Mouse (Mus musculus) stomach, embryonic 14.5 days (tissue): ENCODE results near the gene Cul7. TPM values are rescaled to one million over a fixed set of nuclear protein-coding genes. Genes with fewer than 3 reads are reported as not detected.
A peak's percentile ranks its signal among the peaks of the same experiment; 100 is the strongest.

ENCODE experiments used
- ATAC-seq: fragments of 200-750 bp; cut with Nextera tagmentation; 2 replicates; pipeline ENCODE4 v1.8.0; 2017; ENCODE audit warnings: low read depth, moderate TSS enrichment; ENCODE audit not compliant: insufficient number of reproducible peaks, insufficient read depth, low FRiP score
- H3K27ac ChIP-seq: fragments of 300-500 bp; sonication (generic); 2 replicates; pipeline ENCODE4 v1.5.1; 2014; ENCODE audit warnings: mild to moderate bottlenecking, low read length, moderate library complexity, mixed read lengths
- H3K27me3 ChIP-seq: fragments of 300-500 bp; sonication (generic); 2 replicates; pipeline ENCODE4 v1.6.1; 2014; ENCODE audit warnings: low read length, control low read depth, mixed read lengths; ENCODE audit not compliant: control insufficient read depth, insufficient read depth
- H3K36me3 ChIP-seq: fragments of 300-500 bp; sonication (generic); 2 replicates; pipeline ENCODE4 v1.6.1; 2014; ENCODE audit warnings: mild to moderate bottlenecking, control low read depth, low read length, moderate library complexity, mixed read lengths; ENCODE audit not compliant: control insufficient read depth, insufficient read depth
- H3K4me1 ChIP-seq: fragments of 300-500 bp; sonication (generic); 2 replicates; pipeline ENCODE4 v1.6.1; 2014; ENCODE audit warnings: low read length, control low read depth, mixed read lengths; ENCODE audit not compliant: control insufficient read depth, insufficient read depth
- H3K4me2 ChIP-seq: fragments of 300-500 bp; sonication (generic); replicated peaks from 2 replicates; pipeline ENCODE4 v1.6.1; 2014; ENCODE audit warnings: low read depth, low read length, control low read depth
- H3K4me3 ChIP-seq: fragments of 300-500 bp; sonication (generic); 2 replicates; pipeline ENCODE4 v1.5.1; 2014; ENCODE audit warnings: low read depth, low read length, control low read depth
- H3K9ac ChIP-seq: fragments of 300-500 bp; sonication (generic); replicated peaks from 2 replicates; pipeline ENCODE4 v1.6.1; 2014; ENCODE audit warnings: low read depth, mild to moderate bottlenecking, control low read depth, low read length, moderate library complexity, mixed read lengths
- H3K9me3 ChIP-seq: fragments of 300-500 bp; sonication (generic); 2 replicates; pipeline ENCODE4 v1.6.1; 2016; ENCODE audit warnings: low read depth, low read length, control low read depth; ENCODE audit not compliant: control insufficient read depth
- WGBS: fragments of 180-500 bp; shearing (Covaris S2); extraction: QIAGEN DNeasy Blood & Tissue Kit; methylation state at CpG from one replicate; pipeline ENCODE4 v1.1.7; 2014; 5-methylcytosine and 5-hydroxymethylcytosine counted together
- polyA plus RNA-seq: library from polyadenylated mRNA; unstranded; fragments of >200 nt; fragmentation: Nextera tagmentation; extraction: Ambion mirVana; gene quantifications from 2 replicates; pipeline ENCODE4 v1.2.1, GENCODE M21; 2014

Cul7 gene
- polyA plus RNA-seq, 1 experiment from 2014 or later, result 45.9 TPM

DNA sequence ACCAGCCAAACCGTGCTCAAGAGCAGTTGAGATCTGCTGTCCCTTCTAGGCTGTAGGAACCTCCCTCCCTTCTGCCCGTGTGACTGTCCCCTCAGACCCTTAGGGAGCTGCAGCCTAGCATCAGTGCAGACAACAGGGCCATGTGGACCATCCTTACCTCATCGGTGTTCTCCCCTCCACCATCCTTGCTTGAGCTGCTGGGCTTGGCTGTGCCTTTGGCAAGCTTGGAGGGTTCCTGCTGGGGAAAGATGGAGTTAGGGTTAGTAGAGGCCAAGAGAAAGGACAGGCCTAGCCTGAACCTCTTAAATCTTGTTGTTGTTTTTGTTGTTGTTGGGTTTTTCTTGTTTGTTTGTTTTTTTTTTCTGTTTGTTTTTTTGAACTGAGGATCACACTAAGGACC lies 49.8 kb downstream of the Cul7 start:
- no peak overlapping the region for H3K27ac ChIP-seq
- no peak overlapping the region for H3K9ac ChIP-seq
- no peak overlapping the region for H3K4me3 ChIP-seq
- H3K9me3 ChIP-seq, result no peaks in the 10 kb centered on the region
- H3K36me3 ChIP-seq, result peaks cover 11% of the 10 kb centered on the region; the same call in 1 of the 2 replicates
- no peak for ATAC-seq
- H3K4me1 ChIP-seq, result peaks cover 22% of the 10 kb centered on the region
- WGBS, result 86% methylated on average over 3 of the region's 3 CpGs
- H3K4me2 ChIP-seq, result no peak overlapping the region
- no peaks in the 10 kb centered on the region for H3K27me3 ChIP-seq

DNA sequence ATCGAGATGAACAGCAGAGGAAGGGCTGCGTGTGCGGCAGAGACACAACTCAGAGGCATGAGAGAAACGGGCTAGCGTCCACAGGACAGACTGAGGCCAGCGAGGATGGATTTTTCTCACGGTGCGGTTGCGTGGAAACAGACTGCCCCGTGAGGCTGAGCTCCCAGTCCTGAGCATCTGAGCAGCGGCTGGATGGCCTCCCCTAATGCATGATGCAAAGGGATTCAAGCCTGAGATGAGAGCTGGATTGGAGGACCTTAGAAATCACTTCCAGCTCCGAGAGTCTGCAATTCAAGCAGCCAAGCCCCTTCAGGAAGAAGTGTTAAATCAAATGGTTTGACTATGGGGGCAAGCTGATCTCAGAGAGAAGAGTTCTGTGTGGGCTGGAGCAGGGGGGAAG lies 51.4 kb downstream of the Cul7 start:
- no peaks in the 10 kb centered on the region for H3K9me3 ChIP-seq
- H3K4me2 ChIP-seq, result no peak overlapping the region
- H3K4me3 ChIP-seq, result no peak overlapping the region
- no peak overlapping the region for H3K27ac ChIP-seq
- WGBS, result 80% methylated on average over 12 of the region's 12 CpGs
- H3K4me1 ChIP-seq, result peaks cover 27% of the 10 kb centered on the region
- no peak overlapping the region for H3K9ac ChIP-seq
- no peak for ATAC-seq
- H3K36me3 ChIP-seq, result peaks cover 11% of the 10 kb centered on the region; the same call in 1 of the 2 replicates
- no peaks in the 10 kb centered on the region for H3K27me3 ChIP-seq

DNA sequence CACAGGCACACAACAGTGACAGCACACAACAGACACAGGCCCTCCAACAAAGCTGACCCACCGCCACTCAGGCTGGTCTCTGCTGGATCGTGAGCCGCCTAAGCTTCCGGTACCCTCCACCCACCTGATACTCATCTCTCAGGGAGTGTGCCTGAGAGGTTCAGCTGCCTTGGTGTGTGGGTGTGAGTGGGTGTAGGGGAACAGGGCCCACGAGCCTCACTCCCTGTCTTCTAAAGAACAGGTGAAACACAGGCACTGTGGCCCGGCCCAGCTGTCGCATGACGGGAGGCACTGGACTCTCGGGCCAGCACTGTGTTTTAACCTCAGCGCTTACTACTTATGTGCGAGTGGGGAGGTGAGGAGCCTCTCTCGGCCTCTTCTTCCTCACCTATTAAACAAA lies 52.0 kb downstream of the Cul7 start:
- no peaks in the 10 kb centered on the region for H3K27me3 ChIP-seq
- ATAC-seq, result no peak
- no peak overlapping the region for H3K4me2 ChIP-seq
- WGBS, result 84% methylated on average over 12 of the region's 12 CpGs
- no peak overlapping the region for H3K9ac ChIP-seq
- H3K9me3 ChIP-seq, result no peaks in the 10 kb centered on the region
- H3K4me3 ChIP-seq, result no peak overlapping the region
- H3K27ac ChIP-seq, result no peak overlapping the region
- H3K4me1 ChIP-seq, result peaks cover 27% of the 10 kb centered on the region
- peaks cover 11% of the 10 kb centered on the region; the same call in 1 of the 2 replicates for H3K36me3 ChIP-seq

DNA sequence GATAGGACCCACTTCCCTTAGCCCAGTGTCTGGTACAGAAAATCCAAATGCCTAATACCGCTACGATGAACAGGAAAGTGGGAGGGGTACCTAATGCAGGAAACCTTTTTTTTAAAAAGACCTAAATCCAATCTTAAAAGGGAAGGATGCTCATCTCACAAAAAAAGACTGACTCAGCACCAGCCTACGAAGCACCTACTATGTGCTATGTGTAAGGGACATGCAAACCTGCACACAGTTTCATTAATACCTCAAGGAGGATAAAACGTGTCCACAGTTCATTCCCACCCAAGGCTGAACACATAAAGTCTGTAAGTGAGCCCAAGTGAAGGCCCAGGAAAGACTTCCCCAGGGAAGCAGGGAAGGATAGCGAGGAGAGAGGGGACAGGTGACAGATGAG lies 52.4 kb downstream of the Cul7 start:
- 86% methylated on average over 5 of the region's 5 CpGs for WGBS
- Histone ChIP-seq H3K4me2 (no peak overlapping the region; the same call in 1 of the 2 replicates), H3K27me3 (no peaks in the 10 kb centered on the region), H3K4me1 (peaks cover 27% of the 10 kb centered on the region), H3K9ac (0 out of 2 replicates have a peak overlapping the region, but pooled peaks have one; percentile 86), H3K4me3 (no peak overlapping the region), H3K36me3 (peaks cover 11% of the 10 kb centered on the region; the same call in 1 of the 2 replicates), H3K27ac (no peak overlapping the region), H3K9me3 (no peaks in the 10 kb centered on the region)
- ATAC-seq, result no peak

DNA sequence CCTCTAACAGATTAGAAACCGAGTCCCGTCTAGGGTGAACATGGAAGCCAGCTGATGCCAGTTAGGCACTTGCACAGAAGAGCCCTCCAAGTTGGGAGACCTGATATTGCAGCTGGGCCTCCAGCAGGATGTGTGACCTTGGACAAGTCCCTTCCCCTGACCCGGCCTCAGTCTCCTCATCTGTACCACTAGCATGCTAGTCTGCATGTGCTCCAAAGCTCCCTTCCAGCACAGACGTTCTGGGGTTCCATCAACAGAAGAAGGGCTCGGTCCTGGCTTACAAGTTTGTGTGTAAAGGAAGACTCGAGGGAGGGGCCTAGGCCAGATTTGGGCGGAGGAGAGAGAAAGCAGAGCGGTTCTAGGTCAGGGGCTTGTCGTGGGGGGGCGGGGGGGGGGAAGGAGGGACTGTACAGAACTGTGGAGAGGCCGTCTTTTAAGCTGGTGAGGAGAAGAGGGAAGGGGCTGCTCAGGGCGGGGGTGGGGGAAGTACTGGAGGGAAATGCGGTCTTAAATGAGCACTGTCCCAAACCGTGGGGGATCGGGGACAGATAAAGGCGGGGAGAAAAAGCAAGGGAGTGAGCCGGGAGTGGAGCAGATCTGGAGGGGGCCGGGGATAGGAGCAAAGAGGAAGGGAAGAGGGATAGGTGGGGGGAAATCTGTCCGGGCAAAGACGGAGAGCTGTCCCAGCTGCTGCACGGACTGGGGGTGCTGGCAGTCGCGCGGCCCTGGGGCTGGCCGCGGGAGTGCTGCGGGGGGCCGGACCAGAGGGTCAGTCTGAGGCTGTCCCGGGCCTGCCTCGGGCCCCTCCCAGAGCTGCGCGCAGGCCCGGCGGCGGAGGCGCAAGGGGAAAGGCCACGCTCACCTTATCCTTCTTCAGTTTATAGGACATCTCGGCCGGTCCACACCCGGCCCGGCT lies 54.1 kb downstream of the Cul7 start:
- Histone ChIP-seq H3K27me3 (no peaks in the 10 kb centered on the region), H3K4me2 (peak overlapping the region; percentile 59), H3K36me3 (peaks cover 9% of the 10 kb centered on the region; the same call in 1 of the 2 replicates), H3K9ac (peak overlapping the region; percentile 86), H3K4me1 (peaks cover 27% of the 10 kb centered on the region), H3K27ac (peak overlapping the region; percentile 96), H3K4me3 (peak overlapping the region; percentile 89), H3K9me3 (no peaks in the 10 kb centered on the region)
- peak; percentile 75 for ATAC-seq
- 3% methylated on average over 32 of the region's 41 CpGs for WGBS

DNA sequence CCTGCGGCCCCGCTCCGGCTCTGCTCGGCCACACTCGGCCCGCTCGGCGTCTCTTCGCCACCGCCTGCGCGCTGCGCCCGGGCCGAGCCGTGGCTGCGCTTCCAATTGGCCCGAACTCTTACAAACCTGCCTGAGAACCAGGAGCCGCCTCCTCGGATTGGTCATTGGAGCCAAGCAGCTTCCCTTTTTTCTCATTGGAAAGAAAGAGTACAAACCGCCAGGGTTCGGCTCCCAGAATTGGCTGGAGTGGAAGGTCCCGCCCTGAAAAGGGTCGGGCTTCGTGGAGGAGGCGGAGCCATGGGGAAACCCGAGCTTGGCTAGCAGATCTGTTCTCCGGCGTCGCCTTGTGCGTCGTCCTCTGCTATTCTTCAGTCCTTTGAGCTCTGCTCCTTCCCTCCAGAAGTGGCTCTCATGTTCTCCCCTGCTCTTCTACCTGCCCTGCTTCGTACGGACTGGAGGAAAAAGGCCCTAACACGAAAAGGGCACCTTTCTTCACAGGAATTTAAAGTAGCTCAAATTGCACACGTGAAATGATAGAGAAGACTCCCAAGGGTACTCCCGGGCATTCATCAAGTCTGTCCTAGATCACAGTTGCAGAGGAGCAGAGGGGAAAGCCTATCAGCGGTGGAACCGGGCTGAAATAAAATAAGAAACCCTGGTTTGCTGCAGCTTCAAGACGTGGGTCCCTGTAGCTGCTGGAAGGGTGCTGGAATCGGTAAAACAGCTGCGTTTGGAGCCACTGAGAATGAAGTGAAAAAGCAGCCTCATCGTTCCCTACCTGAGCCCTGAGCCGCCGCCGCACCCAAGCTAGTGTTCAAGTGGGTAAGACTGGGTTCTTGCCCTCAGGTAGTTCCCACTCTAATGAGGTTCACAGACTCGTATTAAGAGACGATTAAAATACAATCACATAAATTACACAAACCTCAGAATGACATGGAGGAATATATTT lies 55.0 kb downstream of the Cul7 start, which contains the start of gene Ppp2r5d:
Ppp2r5d (minus strand) TSS at position 225 of the 949 bp plus-strand sequence.
- WGBS, result under 1% methylated on average over 48 of the region's 48 CpGs

DNA sequence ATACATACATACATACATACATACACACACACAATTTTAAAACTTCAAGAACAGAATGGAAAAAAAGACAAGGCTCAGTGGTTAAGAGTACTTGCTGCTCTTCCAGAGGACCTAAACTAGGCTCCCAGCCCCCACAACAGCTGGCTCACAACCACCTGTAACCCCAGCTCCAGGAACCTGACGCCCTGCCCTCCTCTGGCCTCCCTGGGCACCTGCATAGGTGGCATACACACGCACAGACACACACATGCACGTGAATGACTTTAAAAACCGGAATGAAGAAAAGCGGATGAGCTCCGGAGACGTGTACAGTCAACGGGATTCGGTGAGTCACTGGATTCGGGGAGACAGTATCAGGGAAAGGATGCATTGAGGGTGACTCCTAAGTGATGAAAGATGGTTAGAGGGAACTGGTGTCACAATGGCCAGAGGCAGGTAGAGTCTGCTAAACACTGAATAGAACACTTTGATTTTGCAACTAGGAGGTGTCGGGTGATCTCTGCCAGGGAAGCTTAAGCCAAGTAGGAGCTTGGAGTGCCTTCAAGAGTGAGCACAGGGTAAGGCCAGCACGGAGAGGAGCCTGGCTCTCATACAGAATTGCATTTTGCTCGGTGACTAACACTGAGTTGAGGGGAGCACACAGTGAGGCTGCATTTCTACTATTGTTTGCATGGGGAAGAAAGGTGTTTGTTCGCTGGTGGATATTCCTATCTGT lies 56.4 kb downstream of the Cul7 start:
- ATAC-seq, result no peak
- no peaks in the 10 kb centered on the region for H3K36me3 ChIP-seq
- H3K27ac ChIP-seq, result no peak overlapping the region
- H3K9me3 ChIP-seq, result no peaks in the 10 kb centered on the region
- H3K27me3 ChIP-seq, result no peaks in the 10 kb centered on the region
- no peak overlapping the region for H3K4me3 ChIP-seq
- 0 out of 2 replicates have a peak overlapping the region, but pooled peaks have one; percentile 18 for H3K9ac ChIP-seq
- WGBS, result 92% methylated on average over 14 of the region's 14 CpGs
- H3K4me2 ChIP-seq, result no peak overlapping the region
- peaks cover 27% of the 10 kb centered on the region for H3K4me1 ChIP-seq

More for the DNA sequence above, 55.0 kb downstream of the Cul7 start, which contains the start of gene Ppp2r5d:
- Histone ChIP-seq H3K4me2 (peak within 1 kb of the TSS; percentile 79), H3K9ac (peak within 1 kb of the TSS; percentile 86), H3K4me3 (peak within 1 kb of the TSS; percentile 89), H3K4me1 (peaks cover 27% of the 10 kb centered on the region), H3K36me3 (no peaks in the 10 kb centered on the region; the same call in 1 of the 2 replicates), H3K9me3 (no peaks in the 10 kb centered on the region), H3K27ac (peak within 1 kb of the TSS; percentile 96), H3K27me3 (no peaks in the 10 kb centered on the region)
- peak; percentile 96 for ATAC-seq
